Mouse (Mus musculus): ENCODE results near the gene Zfp68. TPM values are rescaled to one million over a fixed set of nuclear protein-coding genes. Genes with fewer than 3 reads are reported as not detected.
"Not testable (repeated sequence)": the region's sequence is repeated elsewhere in the genome, so short reads cannot be mapped to it uniquely, and the experiment has no call there.

Zfp68 gene
- polyA plus RNA-seq, 1 experiment from 2014 or later: 33.7 TPM

- H3K36me3 ChIP-seq (ENCODE audit: control insufficient read depth, insufficient read depth, low read length): peaks cover 12% of the 10 kb centered on the region
- WGBS: 53% methylated on average over 5 of the region's 5 CpGs
- H3K27ac ChIP-seq (replicated peaks): peak overlapping the region; percentile 56
Measured at GRCm38 (mm10) chr5:138620836-138621235, 1.3 kb upstream of the Zfp68 start.

GRCm38 (mm10) chr5:138618353-138618752, 1.2 kb downstream of the Zfp68 start:
- peaks cover 27% of the 10 kb centered on the region for H3K36me3 ChIP-seq (ENCODE audit: control insufficient read depth, insufficient read depth, low read length)
- TF ChIP-seq CTCF (IDR thresholded peaks at IDR 0.05; ENCODE audit: low read depth) (peak; percentile 58), EP300 (optimal IDR thresholded peaks at IDR 0.05) (no peak)
- no peak overlapping the region for H3K9ac ChIP-seq (ENCODE audit: low read length)
- H3K27me3 ChIP-seq (ENCODE audit: control insufficient read depth, insufficient read depth, low read length): no peaks in the 10 kb centered on the region
- peak overlapping the region; percentile 45; the same call in 1 of the 2 replicates for H3K4me2 ChIP-seq (replicated peaks; ENCODE audit: low read depth)
- no peaks in the 10 kb centered on the region for H3K4me1 ChIP-seq (replicated peaks; ENCODE audit: control insufficient read depth, insufficient read depth)
- H3K9me3 ChIP-seq (ENCODE audit: control insufficient read depth, low read length): peaks cover 14% of the 10 kb centered on the region; the same call in 1 of the 2 replicates
- 100% methylated on average over 1 of the region's 1 CpGs for WGBS
- no peak for DNase-seq (ENCODE audit: low spot score)
- H3K27ac ChIP-seq (replicated peaks): no peak overlapping the region
- no peak for ATAC-seq (ENCODE audit: low FRiP score, low TSS enrichment)
- no peak overlapping the region for H3K4me3 ChIP-seq (ENCODE audit: low read depth, low read length)

More at GRCm38 (mm10) chr5:138620836-138621235, 1.3 kb upstream of the Zfp68 start:
- H3K9me3 ChIP-seq (ENCODE audit: control insufficient read depth, low read length): 0 out of 2 replicates have a peak, but pooled peaks cover 10% of the 10 kb centered on the region
- H3K9ac ChIP-seq (ENCODE audit: low read length): no peak overlapping the region
- no peak overlapping the region for H3K4me3 ChIP-seq (ENCODE audit: low read depth, low read length)
- ATAC-seq (ENCODE audit: low FRiP score, low TSS enrichment): no peak
- H3K27me3 ChIP-seq (ENCODE audit: control insufficient read depth, insufficient read depth, low read length): no peaks in the 10 kb centered on the region
- H3K4me1 ChIP-seq (replicated peaks; ENCODE audit: control insufficient read depth, insufficient read depth): no peaks in the 10 kb centered on the region; the same call in 1 of the 2 replicates
- no peak overlapping the region for H3K4me2 ChIP-seq (replicated peaks; ENCODE audit: low read depth)
- TF ChIP-seq CTCF (IDR thresholded peaks at IDR 0.05; ENCODE audit: low read depth) (no peak), EP300 (optimal IDR thresholded peaks at IDR 0.05) (no peak)
- DNase-seq (ENCODE audit: low spot score): no peak

- Histone ChIP-seq H3K27ac (replicated peaks) (no peak overlapping the region), H3K27me3 (ENCODE audit: control insufficient read depth, insufficient read depth, low read length) (no peaks in the 10 kb centered on the region), H3K4me3 (ENCODE audit: low read depth, low read length) (no peak overlapping the region), H3K36me3 (ENCODE audit: control insufficient read depth, insufficient read depth, low read length) (no peaks in the 10 kb centered on the region), H3K9me3 (ENCODE audit: control insufficient read depth, low read length) (no peaks in the 10 kb centered on the region), H3K9ac (ENCODE audit: low read length) (no peak overlapping the region), H3K4me2 (replicated peaks; ENCODE audit: low read depth) (no peak overlapping the region), H3K4me1 (replicated peaks; ENCODE audit: control insufficient read depth, insufficient read depth) (no peaks in the 10 kb centered on the region)
- 78% methylated on average over 6 of the region's 6 CpGs for WGBS
- ATAC-seq (ENCODE audit: low FRiP score, low TSS enrichment) (no peak), DNase-seq (ENCODE audit: low spot score) (no peak)
- TF ChIP-seq EP300 (optimal IDR thresholded peaks at IDR 0.05) (no peak), CTCF (IDR thresholded peaks at IDR 0.05; ENCODE audit: low read depth) (no peak)
Measured at GRCm38 (mm10) chr5:138587396-138587795, 32.2 kb downstream of the Zfp68 start.

GRCm38 (mm10) chr5:138571623-138572022, 47.9 kb downstream of the Zfp68 start:
- no peak for ATAC-seq (ENCODE audit: low FRiP score, low TSS enrichment)
- Histone ChIP-seq H3K27me3 (ENCODE audit: control insufficient read depth, insufficient read depth, low read length) (no peaks in the 10 kb centered on the region), H3K4me2 (replicated peaks; ENCODE audit: low read depth) (no peak overlapping the region), H3K4me1 (replicated peaks; ENCODE audit: control insufficient read depth, insufficient read depth) (no peaks in the 10 kb centered on the region), H3K9me3 (ENCODE audit: control insufficient read depth, low read length) (no peaks in the 10 kb centered on the region), H3K27ac (replicated peaks) (no peak overlapping the region), H3K4me3 (ENCODE audit: low read depth, low read length) (no peak overlapping the region), H3K9ac (ENCODE audit: low read length) (no peak overlapping the region), H3K36me3 (ENCODE audit: control insufficient read depth, insufficient read depth, low read length) (no peaks in the 10 kb centered on the region)
- TF ChIP-seq CTCF (IDR thresholded peaks at IDR 0.05; ENCODE audit: low read depth) (peak; percentile 38), EP300 (optimal IDR thresholded peaks at IDR 0.05) (no peak)
- WGBS: 54% methylated on average over 4 of the region's 4 CpGs
- DNase-seq (ENCODE audit: low spot score): no peak

GRCm38 (mm10) chr5:138564612-138565011, 54.9 kb downstream of the Zfp68 start, which contains the start of gene 1700123K08Rik:
Gene 1700123K08Rik (minus strand): TSS chr5:138564712.
- not testable (repeated sequence) for H3K4me2 ChIP-seq (replicated peaks; ENCODE audit: low read depth); H3K4me1 ChIP-seq (replicated peaks; ENCODE audit: control insufficient read depth, insufficient read depth); H3K9ac ChIP-seq (ENCODE audit: low read length); DNase-seq (ENCODE audit: low spot score); H3K9me3 ChIP-seq (ENCODE audit: control insufficient read depth, low read length); H3K27me3 ChIP-seq (ENCODE audit: control insufficient read depth, insufficient read depth, low read length); H3K4me3 ChIP-seq (ENCODE audit: low read depth, low read length); H3K36me3 ChIP-seq (ENCODE audit: control insufficient read depth, insufficient read depth, low read length); H3K27ac ChIP-seq (replicated peaks); ATAC-seq (ENCODE audit: low FRiP score, low TSS enrichment)
- WGBS: 76% methylated on average over 2 of the region's 2 CpGs

Small RNA genes within 50 kb of the gene (microRNA-seq; reads per million reads assigned to microRNA genes)
- gene Gm24082: not detected

Other genes with a start within 250 kb of the Zfp68 start
- 9.1 and 10.5 TPM in 2 replicates for gene Zfp157, start 178.3 kb downstream of the Zfp68 start, polyA plus RNA-seq (2015; fragmentation: Nextera tagmentation; extraction: Ambion mirVana)
- not detected in 2 replicates for gene 1700123K08Rik, start 55.0 kb downstream of the Zfp68 start, polyA plus RNA-seq (2015; fragmentation: Nextera tagmentation; extraction: Ambion mirVana)
- gene A430033K04Rik, start 3.1 kb upstream of the Zfp68 start, polyA plus RNA-seq (2015; fragmentation: Nextera tagmentation; extraction: Ambion mirVana): 4.9 and 5.2 TPM in 2 replicates
- 5.5 and 6.1 TPM in 2 replicates for gene Fam20c, start 134.8 kb upstream of the Zfp68 start, polyA plus RNA-seq (2015; fragmentation: Nextera tagmentation; extraction: Ambion mirVana)
- gene Gm5294, start 200.3 kb upstream of the Zfp68 start, polyA plus RNA-seq (2015; fragmentation: Nextera tagmentation; extraction: Ambion mirVana): not detected in 2 replicates

Data from stomach, postnatal 0 days (tissue).